Mouse (Mus musculus) v-Abl transformed pro-B cells (cell line): ENCODE measurements around the gene Arpc2.

Experiments used
- in situ Hi-C, 2 experiments: fragments of 400-800 bp; cut with MboI; formaldehyde crosslinking; loops; one replicate each; pipeline ENCODE4 v1.15.1; 2025; ENCODE audit not compliant: unreplicated experiment in 2 of 2

The Arpc2 gene

DNA sequence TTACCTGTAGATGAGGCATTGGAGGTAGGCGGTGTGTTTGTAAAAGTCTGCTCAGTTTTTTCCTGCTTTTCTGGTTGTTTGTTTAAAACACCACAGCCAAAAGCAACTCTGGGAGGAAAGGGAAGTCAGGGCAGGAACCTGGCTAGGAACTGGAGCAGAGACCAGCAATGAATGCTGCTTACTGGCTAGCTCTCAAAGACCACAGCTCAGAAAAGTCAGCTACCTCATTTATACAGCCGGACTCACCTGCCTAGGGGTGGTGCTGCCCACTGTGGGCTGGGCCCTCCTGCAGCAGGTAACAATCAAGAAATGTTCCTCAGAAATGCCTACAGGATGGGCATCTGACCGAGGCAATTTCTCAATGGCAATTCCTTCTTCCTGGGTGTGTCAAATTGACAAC lies 78.9 kb downstream of the Arpc2 start:
- in situ Hi-C loops = loop anchor here (5.0 kb wide), 4 partner anchors 48 to 107 kb away; partner anchors contain the start of genes Catip (in 2 of the 2) and Ctdsp1 (in 1 of the 2)

DNA sequence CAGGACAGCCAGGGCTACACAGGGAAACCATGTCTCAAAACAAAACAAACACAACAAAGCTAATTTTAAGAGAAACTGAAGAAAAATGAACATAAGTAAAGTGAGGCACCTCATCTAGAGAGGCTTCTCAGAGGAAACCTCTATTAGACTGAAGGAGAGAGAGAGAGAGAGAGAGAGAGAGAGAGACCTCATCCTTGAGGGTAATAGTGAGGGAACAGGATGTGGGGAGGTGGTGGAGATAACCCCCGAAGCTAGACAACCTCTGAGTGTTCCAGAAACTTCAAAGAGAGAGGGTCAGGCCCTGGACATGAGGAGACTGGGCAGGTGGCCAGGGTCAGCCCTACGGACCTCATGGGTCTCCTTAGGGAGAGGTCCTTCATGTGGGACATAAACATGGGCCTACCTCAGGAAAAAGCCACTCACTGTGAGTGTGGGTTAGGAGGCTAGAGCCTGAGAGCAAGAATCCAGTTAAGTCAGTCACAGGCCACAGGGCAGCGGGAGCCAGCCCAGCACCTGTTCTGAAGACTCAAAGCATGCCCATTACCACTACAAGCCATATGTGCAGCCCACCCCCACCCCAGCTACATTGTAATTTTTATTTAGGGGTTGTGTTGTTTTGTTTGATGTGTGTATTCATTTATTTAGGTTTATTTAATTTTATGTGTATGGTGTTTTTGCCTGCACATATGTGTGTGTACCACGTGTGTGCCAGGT lies 80.4 kb downstream of the Arpc2 start:
- in situ Hi-C loops = no loop called here
